Mouse (Mus musculus): ENCODE results near the gene Fam169b. TPM values are rescaled to one million over a fixed set of nuclear protein-coding genes. Genes with fewer than 3 reads are reported as not detected.

Fam169b gene
- polyA plus RNA-seq, 1 experiment from 2014 or later = 2.0 TPM

- no peak overlapping the region for H3K4me3 ChIP-seq (ENCODE audit: low read depth, low read length)
- no peak for ATAC-seq (replicated peaks; ENCODE audit: insufficient number of reproducible peaks, low FRiP score, low TSS enrichment, low read depth)
These were observed 135.0 kb downstream of the Fam169b start for GRCm38 (mm10) chr7:68408611-68409010.

More at GRCm38 (mm10) chr7:68408611-68409010, 135.0 kb downstream of the Fam169b start:
- Histone ChIP-seq H3K4me1 (ENCODE audit: control insufficient read depth, insufficient read depth, low read length) (no peaks in the 10 kb centered on the region), H3K9me3 (replicated peaks; ENCODE audit: control insufficient read depth, low read length) (no peaks in the 10 kb centered on the region), H3K36me3 (replicated peaks; ENCODE audit: control insufficient read depth, insufficient read depth, low read depth, low read length) (no peaks in the 10 kb centered on the region), H3K4me2 (ENCODE audit: low read depth, low read length) (no peak overlapping the region), H3K27me3 (ENCODE audit: control insufficient read depth, insufficient read depth, low read length) (no peaks in the 10 kb centered on the region), H3K27ac (replicated peaks; ENCODE audit: low read depth, low read length) (no peak overlapping the region), H3K9ac (replicated peaks; ENCODE audit: low read length) (no peak overlapping the region)
- no peak for DNase-seq (ENCODE audit: low spot score)
- WGBS = 79% methylated on average over 5 of the region's 5 CpGs

Other genes with a start within 250 kb of the Fam169b start
- gene Pgpep1l, start 9.6 kb upstream of the Fam169b start, polyA plus RNA-seq (2014; fragmentation: Nextera tagmentation; extraction: Ambion mirVana) = not detected in 2 replicates

Data from embryonic facial prominence, embryonic 11.5 days (tissue).